10 mouse cellular contexts compared by ENCODE assay signal in the genomic region with DNA sequence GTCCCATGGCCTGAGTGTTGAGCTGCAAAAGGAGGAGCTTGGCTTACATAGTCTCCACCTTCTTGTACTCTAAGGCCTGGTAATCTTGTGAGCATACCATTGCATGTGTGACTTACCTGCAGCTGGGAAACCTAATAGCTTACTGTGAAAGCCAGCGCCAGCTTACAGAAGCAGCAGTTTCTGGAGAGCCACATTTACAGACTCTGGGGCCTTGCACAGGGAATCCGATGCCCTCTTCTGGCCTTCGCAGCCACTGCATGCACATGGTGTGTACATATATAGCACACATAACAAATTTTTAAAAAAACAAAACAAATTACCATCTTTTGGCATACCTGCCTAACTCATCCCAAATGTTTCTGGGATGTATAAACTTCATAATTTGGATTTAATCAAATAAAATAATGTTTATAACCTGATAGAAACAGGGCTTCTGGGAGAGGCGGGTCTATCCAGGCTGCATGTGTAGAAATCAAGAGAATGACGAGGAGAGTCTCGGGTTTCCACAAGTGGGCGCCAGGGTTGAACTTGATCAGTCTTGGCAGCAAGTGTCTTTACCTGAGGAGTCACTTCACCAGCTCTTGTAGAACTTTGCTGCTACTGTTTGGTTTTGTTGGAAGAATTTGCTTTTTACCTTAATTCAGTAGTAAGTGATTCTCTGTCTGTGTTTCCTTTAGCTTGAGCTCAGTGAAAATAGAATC. TPM values are rescaled to one million over a fixed set of nuclear protein-coding genes. Genes with fewer than 3 reads are reported as not detected.
DNase-seq lines count a peak whose midpoint lies in the region; ATAC-seq and TF ChIP-seq lines count a peak whose summit lies in the region.
"Had no signal": no experiment of that assay in that cellular context is flagged by ENCODE, and none has a peak within 500 bp of the region (broad histone marks: within the 10 kb centered on the region; RNA-seq: fewer than 3 reads in every experiment).

No protein-coding gene starts in this region.

- H3K9me3 ChIP-seq in hindbrain, postnatal 0 days (ENCODE audit: low read length): no peaks in the 10 kb centered on the region
- no peaks in the 10 kb centered on the region for H3K9me3 ChIP-seq in hindbrain, embryonic 13.5 days
- no peaks in the 10 kb centered on the region for H3K9me3 ChIP-seq in intestine, postnatal 0 days (ENCODE audit: control insufficient read depth)
- H3K9me3 ChIP-seq: embryonic facial prominence, embryonic 13.5 days; limb, embryonic 15.5 days had no signal

- H3K9ac ChIP-seq in hindbrain, postnatal 0 days (replicated peaks; ENCODE audit: low read length): no peak overlapping the region
- no peak overlapping the region for H3K9ac ChIP-seq in hindbrain, embryonic 13.5 days
- no peak overlapping the region for H3K9ac ChIP-seq in intestine, postnatal 0 days (ENCODE audit: low read depth, low read length)
- H3K9ac ChIP-seq: embryonic facial prominence, embryonic 13.5 days; limb, embryonic 15.5 days had no signal

- H3K4me3 ChIP-seq in hindbrain, postnatal 0 days (ENCODE audit: low read length): no peak overlapping the region
- H3K4me3 ChIP-seq in hindbrain, embryonic 13.5 days: no peak overlapping the region
- no peak overlapping the region for H3K4me3 ChIP-seq in bone marrow, adult 2 months (replicated peaks; ENCODE audit: control insufficient read depth, low read depth, low read length)
- H3K4me3 ChIP-seq in intestine, postnatal 0 days (ENCODE audit: low read depth, low read length): no peak overlapping the region
- H3K4me3 ChIP-seq: embryonic facial prominence, embryonic 13.5 days; limb, embryonic 15.5 days had no signal

- H3K27me3 ChIP-seq in hindbrain, postnatal 0 days (ENCODE audit: insufficient read depth, low read length): no peaks in the 10 kb centered on the region
- no peaks in the 10 kb centered on the region for H3K27me3 ChIP-seq in hindbrain, embryonic 13.5 days
- H3K27me3 ChIP-seq in intestine, postnatal 0 days (replicated peaks; ENCODE audit: control insufficient read depth, insufficient read depth, low read length): no peaks in the 10 kb centered on the region
- H3K27me3 ChIP-seq: embryonic facial prominence, embryonic 13.5 days; limb, embryonic 15.5 days had no signal

- peak; percentile 55; the same call in 1 of the 2 replicates for ATAC-seq in hindbrain, postnatal 0 days
- ATAC-seq in hindbrain, embryonic 13.5 days (ENCODE audit: low FRiP score): no peak
- peak; percentile 60 for ATAC-seq in CD4-positive, CD25-positive, alpha-beta regulatory T cell, adult 4 months
- peak; percentile 60; the same call in 1 of the 2 replicates for ATAC-seq in intestine, postnatal 0 days

- TF ChIP-seq CTCF in hindbrain, postnatal 0 days (IDR thresholded peaks at IDR 0.05; ENCODE audit: low read depth): peak; percentile 64
- TF ChIP-seq CTCF in bone marrow, adult 2 months (IDR thresholded peaks at IDR 0.05; ENCODE audit: control insufficient read depth, insufficient read depth, low read length): peak; percentile 67
- peak; percentile 74 for TF ChIP-seq CTCF in intestine, postnatal 0 days (IDR thresholded peaks at IDR 0.05; ENCODE audit: low read depth)

- no peak for TF ChIP-seq POLR2A in bone marrow, adult 2 months (IDR thresholded peaks at IDR 0.05; ENCODE audit: borderline replicate concordance, control insufficient read depth, low read depth, low read length)

- peaks cover 34% of the 10 kb centered on the region; the same call in 1 of the 2 replicates for H3K36me3 ChIP-seq in hindbrain, postnatal 0 days (ENCODE audit: insufficient read depth, low read length)
- H3K36me3 ChIP-seq in hindbrain, embryonic 13.5 days: peaks cover 58% of the 10 kb centered on the region
- H3K36me3 ChIP-seq in intestine, postnatal 0 days (ENCODE audit: control insufficient read depth, insufficient read depth): peaks cover 58% of the 10 kb centered on the region

- H3K4me1 ChIP-seq in hindbrain, postnatal 0 days (ENCODE audit: insufficient read depth, low read length): no peaks in the 10 kb centered on the region
- H3K4me1 ChIP-seq in hindbrain, embryonic 13.5 days (replicated peaks): no peaks in the 10 kb centered on the region
- no peaks in the 10 kb centered on the region; the same call in 1 of the 2 replicates for H3K4me1 ChIP-seq in bone marrow, adult 2 months (ENCODE audit: control insufficient read depth, insufficient read depth, low read length)
- no peaks in the 10 kb centered on the region for H3K4me1 ChIP-seq in intestine, postnatal 0 days (replicated peaks; ENCODE audit: control insufficient read depth, insufficient read depth, low read length)
- H3K4me1 ChIP-seq: embryonic facial prominence, embryonic 13.5 days; limb, embryonic 15.5 days had no signal

- no peak overlapping the region for H3K4me2 ChIP-seq in hindbrain, postnatal 0 days (ENCODE audit: low read depth, low read length)
- no peak overlapping the region for H3K4me2 ChIP-seq in hindbrain, embryonic 13.5 days
- H3K4me2 ChIP-seq in intestine, postnatal 0 days (replicated peaks; ENCODE audit: low read depth): no peak overlapping the region
- H3K4me2 ChIP-seq: embryonic facial prominence, embryonic 13.5 days; limb, embryonic 15.5 days had no signal

- H3K27ac ChIP-seq in hindbrain, postnatal 0 days: no peak overlapping the region
- no peak overlapping the region for H3K27ac ChIP-seq in hindbrain, embryonic 13.5 days
- H3K27ac ChIP-seq in bone marrow, adult 2 months (ENCODE audit: control insufficient read depth, insufficient read depth, low read depth, low read length, poor library complexity): no peak overlapping the region
- no peak overlapping the region for H3K27ac ChIP-seq in intestine, postnatal 0 days (ENCODE audit: low read depth, low read length)
- H3K27ac ChIP-seq: embryonic facial prominence, embryonic 13.5 days; limb, embryonic 15.5 days had no signal

- 87% methylated on average over 7 of the region's 7 CpGs for WGBS in hindbrain, postnatal 0 days
- WGBS in hindbrain, embryonic 13.5 days: 89% methylated on average over 7 of the region's 7 CpGs
- 78% methylated on average over 7 of the region's 7 CpGs for WGBS in bone marrow, adult 2 months
- WGBS in intestine, postnatal 0 days: 78% methylated on average over 7 of the region's 7 CpGs

- peak; percentile 48 for DNase-seq in hindbrain, postnatal 0 days (ENCODE audit: low spot score)
- peak; percentile 30 for DNase-seq in mesoderm, embryonic 11.5 days (ENCODE audit: low read depth, low spot score)
- DNase-seq in Muller cell, postnatal 12 days (ENCODE audit: inconsistent ontology term): no peak
- DNase-seq in ovary, postnatal 36 days (ENCODE audit: low spot score): no peak

RNA-seq across cellular contexts. Expression of a gene that starts 12.6 kb away (rescaled TPM):
- total RNA-seq in hindbrain, postnatal 0 days (2014; rRNA removed): 0.40 and 2.3 TPM in 2 replicates
- 68.7 and 78.9 TPM in 2 replicates for polyA plus RNA-seq in hindbrain, postnatal 0 days (2015; fragmentation: Nextera tagmentation; extraction: Ambion mirVana)
- 97.0 and 104 TPM in 2 replicates for polyA plus RNA-seq in hindbrain, embryonic 13.5 days (2015; fragmentation: Nextera tagmentation; extraction: Ambion mirVana)
- 10 to 100 TPM; 36.6 to 47.9 TPM for polyA plus RNA-seq in CD4-positive, CD25-positive, alpha-beta regulatory T cell, adult 4 months (2017; shearing (Covaris generic))
- polyA plus RNA-seq in bone marrow, adult 2 months (2011; ENCODE audit: insufficient read depth, insufficient read length, low replicate concordance, missing spikeins): 614 and 712 TPM in 2 replicates
- polyA plus RNA-seq in intestine, postnatal 0 days (2015; fragmentation: Nextera tagmentation; extraction: Ambion mirVana): 98.5 and 105 TPM in 2 replicates

RNA-seq across cellular contexts. Expression of a gene that starts 25.8 kb away (rescaled TPM):
- total RNA-seq in hindbrain, postnatal 0 days (2014; rRNA removed): 80.2 and 85.9 TPM in 2 replicates
- 57.6 and 60.4 TPM in 2 replicates for polyA plus RNA-seq in hindbrain, postnatal 0 days (2015; fragmentation: Nextera tagmentation; extraction: Ambion mirVana)
- polyA plus RNA-seq in hindbrain, embryonic 13.5 days (2015; fragmentation: Nextera tagmentation; extraction: Ambion mirVana): 64.7 and 67.5 TPM in 2 replicates
- 10 to 100 TPM; 67.1 to 69.6 TPM for polyA plus RNA-seq in CD4-positive, CD25-positive, alpha-beta regulatory T cell, adult 4 months (2017; shearing (Covaris generic))
- polyA plus RNA-seq in bone marrow, adult 2 months (2011; ENCODE audit: insufficient read depth, insufficient read length, low replicate concordance, missing spikeins): 28.9 and 33.9 TPM in 2 replicates
- polyA plus RNA-seq in intestine, postnatal 0 days (2015; fragmentation: Nextera tagmentation; extraction: Ambion mirVana): 67.4 and 81.3 TPM in 2 replicates

RNA-seq across cellular contexts. Expression of a gene that starts 50.0 kb away (rescaled TPM):
- not detected in 2 replicates for total RNA-seq in hindbrain, postnatal 0 days (2014; rRNA removed)
- polyA plus RNA-seq in hindbrain, postnatal 0 days (2015; fragmentation: Nextera tagmentation; extraction: Ambion mirVana): not detected in 2 replicates
- polyA plus RNA-seq in hindbrain, embryonic 13.5 days (2015; fragmentation: Nextera tagmentation; extraction: Ambion mirVana): 0.22 and 0.62 TPM in 2 replicates
- under 1 TPM in 1 of 2 experiments, not detected in 1; 0.36 TPM for polyA plus RNA-seq in CD4-positive, CD25-positive, alpha-beta regulatory T cell, adult 4 months (2017; shearing (Covaris generic))
- 152 and 243 TPM in 2 replicates for polyA plus RNA-seq in bone marrow, adult 2 months (2011; ENCODE audit: insufficient read depth, insufficient read length, low replicate concordance, missing spikeins)
- 0.21 and 0.22 TPM in 2 replicates for polyA plus RNA-seq in intestine, postnatal 0 days (2015; fragmentation: Nextera tagmentation; extraction: Ambion mirVana)

Comparison
In these comparisons a context has a peak if more than half of its experiments do, and no peak if none do; other contexts are left out.
1. DNase-seq: peak in hindbrain, postnatal 0 days (single experiment) and mesoderm, embryonic 11.5 days (single experiment); none in Muller cell, postnatal 12 days (single experiment) and ovary, postnatal 36 days (single experiment).
2. RNA of a gene that starts 50.0 kb away (polyA plus RNA-seq): 152 to 243 TPM in bone marrow, adult 2 months; 0.36 TPM in CD4-positive, CD25-positive, alpha-beta regulatory T cell, adult 4 months, 0.22 to 0.62 TPM in hindbrain, embryonic 13.5 days, 0.21 to 0.22 TPM in intestine, postnatal 0 days and not detected in hindbrain, postnatal 0 days; every median in the first group is over 10 times any median in the second.
3. Peak in every context shown above with its lines, with median percentiles within 50 percentile points of each other: CTCF ChIP-seq.